Mouse (Mus musculus): Measurements from ENCODE around the gene Plac9b. TPM values are rescaled to one million over a fixed set of nuclear protein-coding genes. Genes with fewer than 3 reads are reported as not detected.
"Not testable (repeated sequence)": the region's sequence is repeated elsewhere in the genome, so short reads cannot be mapped to it uniquely, and the experiment has no call there.

The Plac9b gene
- total RNA-seq, 1 experiment: 14.1 TPM

DNA sequence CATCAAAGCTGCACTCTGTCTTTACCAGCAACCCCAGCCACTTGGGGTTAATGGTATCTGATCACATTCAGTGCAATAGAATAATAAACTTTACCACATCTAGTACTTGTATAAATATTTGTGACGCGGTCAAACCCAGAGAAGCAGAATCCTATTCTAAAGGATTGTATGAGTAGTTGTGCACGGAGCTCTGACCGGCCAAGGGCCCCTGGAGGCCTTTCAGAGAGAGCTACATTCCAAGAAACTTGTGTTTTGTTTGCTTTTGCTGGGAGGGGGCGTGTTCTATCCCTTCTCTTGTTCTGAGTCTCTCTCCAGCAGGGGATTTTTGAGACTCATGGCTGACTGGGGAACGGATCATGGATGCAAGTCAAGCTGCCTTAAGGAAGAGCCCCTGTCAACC lies 7.3 kb downstream of the Plac9b start:
- H3K9ac ChIP-seq (ENCODE audit: insufficient read depth, low read depth, low read length, poor library complexity, severe bottlenecking); H3K4me3 ChIP-seq (ENCODE audit: insufficient read depth in 1 of 2, low read depth in 1 of 2, low read length in 2 of 2, poor library complexity in 1 of 2, severe bottlenecking in 1 of 2); H3K27ac ChIP-seq (ENCODE audit: insufficient read depth, low read depth, low read length, poor library complexity, severe bottlenecking); H3K36me3 ChIP-seq (ENCODE audit: control insufficient read depth, insufficient read depth, low read length, poor library complexity, severe bottlenecking); H3K4me1 ChIP-seq (ENCODE audit: control insufficient read depth in 2 of 2, insufficient read depth in 2 of 2, low read length in 2 of 2, poor library complexity in 1 of 2); DNase-seq (ENCODE audit: low read depth, low spot score); in situ Hi-C loops (cut with MboI; ENCODE audit: low sequenced_read_pairs in 2 of 2, unreplicated experiment in 2 of 2); H3K9me3 ChIP-seq (ENCODE audit: control insufficient read depth, insufficient read depth, low read depth, low read length): not testable (repeated sequence)

DNA sequence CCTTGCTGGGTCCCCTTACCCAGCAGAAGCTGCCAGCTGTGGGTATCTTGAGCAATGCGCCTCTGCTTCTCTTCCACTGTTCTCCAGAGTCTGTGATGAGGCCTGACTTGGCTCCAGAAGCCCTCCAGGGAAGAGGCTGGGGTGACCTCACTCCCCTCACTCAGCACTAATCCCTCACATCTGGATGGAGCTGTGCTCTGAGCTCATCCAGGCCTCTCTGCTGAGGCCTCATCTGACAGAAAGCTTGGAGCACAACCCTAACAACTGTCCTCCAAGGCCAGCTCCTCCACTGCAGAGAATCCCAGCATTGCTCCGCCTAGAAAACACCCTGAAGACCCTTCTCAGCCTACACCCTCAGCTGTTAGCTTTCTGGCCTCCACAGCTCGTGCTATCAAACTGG lies 8.3 kb downstream of the Plac9b start:
- H3K9ac ChIP-seq (ENCODE audit: insufficient read depth, low read depth, low read length, poor library complexity, severe bottlenecking); H3K36me3 ChIP-seq (ENCODE audit: control insufficient read depth, insufficient read depth, low read length, poor library complexity, severe bottlenecking); H3K9me3 ChIP-seq (ENCODE audit: control insufficient read depth, insufficient read depth, low read depth, low read length); H3K27ac ChIP-seq (ENCODE audit: insufficient read depth, low read depth, low read length, poor library complexity, severe bottlenecking); H3K4me3 ChIP-seq (ENCODE audit: insufficient read depth in 1 of 2, low read depth in 1 of 2, low read length in 2 of 2, poor library complexity in 1 of 2, severe bottlenecking in 1 of 2); H3K4me1 ChIP-seq (ENCODE audit: control insufficient read depth in 2 of 2, insufficient read depth in 2 of 2, low read length in 2 of 2, poor library complexity in 1 of 2); in situ Hi-C loops (cut with MboI; ENCODE audit: low sequenced_read_pairs in 2 of 2, unreplicated experiment in 2 of 2); DNase-seq (ENCODE audit: low read depth, low spot score): not testable (repeated sequence)

GRCm38 (mm10) chr14:26165266-26165665 lies 17.0 kb downstream of the Plac9b start:
- H3K4me1 ChIP-seq (ENCODE audit: control insufficient read depth in 2 of 2, insufficient read depth in 2 of 2, low read length in 2 of 2, poor library complexity in 1 of 2); H3K9me3 ChIP-seq (ENCODE audit: control insufficient read depth, insufficient read depth, low read depth, low read length); DNase-seq (ENCODE audit: low read depth, low spot score); H3K9ac ChIP-seq (ENCODE audit: insufficient read depth, low read depth, low read length, poor library complexity, severe bottlenecking); in situ Hi-C loops (cut with MboI; ENCODE audit: low sequenced_read_pairs in 2 of 2, unreplicated experiment in 2 of 2); H3K36me3 ChIP-seq (ENCODE audit: control insufficient read depth, insufficient read depth, low read length, poor library complexity, severe bottlenecking); H3K4me3 ChIP-seq (ENCODE audit: insufficient read depth in 1 of 2, low read depth in 1 of 2, low read length in 2 of 2, poor library complexity in 1 of 2, severe bottlenecking in 1 of 2); H3K27ac ChIP-seq (ENCODE audit: insufficient read depth, low read depth, low read length, poor library complexity, severe bottlenecking): not testable (repeated sequence)

GRCm38 (mm10) chr14:26162423-26162822 lies 19.9 kb downstream of the Plac9b start:
- H3K9me3 ChIP-seq (ENCODE audit: control insufficient read depth, insufficient read depth, low read depth, low read length); in situ Hi-C loops (cut with MboI; ENCODE audit: low sequenced_read_pairs in 2 of 2, unreplicated experiment in 2 of 2); H3K4me1 ChIP-seq (ENCODE audit: control insufficient read depth in 2 of 2, insufficient read depth in 2 of 2, low read length in 2 of 2, poor library complexity in 1 of 2); H3K4me3 ChIP-seq (ENCODE audit: insufficient read depth in 1 of 2, low read depth in 1 of 2, low read length in 2 of 2, poor library complexity in 1 of 2, severe bottlenecking in 1 of 2); H3K9ac ChIP-seq (ENCODE audit: insufficient read depth, low read depth, low read length, poor library complexity, severe bottlenecking); DNase-seq (ENCODE audit: low read depth, low spot score); H3K36me3 ChIP-seq (ENCODE audit: control insufficient read depth, insufficient read depth, low read length, poor library complexity, severe bottlenecking); H3K27ac ChIP-seq (ENCODE audit: insufficient read depth, low read depth, low read length, poor library complexity, severe bottlenecking): not testable (repeated sequence)

- in situ Hi-C loops (cut with MboI; ENCODE audit: low sequenced_read_pairs in 2 of 2, unreplicated experiment in 2 of 2); DNase-seq (ENCODE audit: low read depth, low spot score); H3K4me1 ChIP-seq (ENCODE audit: control insufficient read depth in 2 of 2, insufficient read depth in 2 of 2, low read length in 2 of 2, poor library complexity in 1 of 2); H3K4me3 ChIP-seq (ENCODE audit: insufficient read depth in 1 of 2, low read depth in 1 of 2, low read length in 2 of 2, poor library complexity in 1 of 2, severe bottlenecking in 1 of 2); H3K36me3 ChIP-seq (ENCODE audit: control insufficient read depth, insufficient read depth, low read length, poor library complexity, severe bottlenecking); H3K9me3 ChIP-seq (ENCODE audit: control insufficient read depth, insufficient read depth, low read depth, low read length); H3K9ac ChIP-seq (ENCODE audit: insufficient read depth, low read depth, low read length, poor library complexity, severe bottlenecking); H3K27ac ChIP-seq (ENCODE audit: insufficient read depth, low read depth, low read length, poor library complexity, severe bottlenecking): not testable (repeated sequence)
These were observed 21.1 kb downstream of the Plac9b start for GRCm38 (mm10) chr14:26161156-26161555.

- DNase-seq (ENCODE audit: low read depth, low spot score); H3K9me3 ChIP-seq (ENCODE audit: control insufficient read depth, insufficient read depth, low read depth, low read length); H3K4me1 ChIP-seq (ENCODE audit: control insufficient read depth in 2 of 2, insufficient read depth in 2 of 2, low read length in 2 of 2, poor library complexity in 1 of 2); H3K9ac ChIP-seq (ENCODE audit: insufficient read depth, low read depth, low read length, poor library complexity, severe bottlenecking); in situ Hi-C loops (cut with MboI; ENCODE audit: low sequenced_read_pairs in 2 of 2, unreplicated experiment in 2 of 2); H3K27ac ChIP-seq (ENCODE audit: insufficient read depth, low read depth, low read length, poor library complexity, severe bottlenecking); H3K36me3 ChIP-seq (ENCODE audit: control insufficient read depth, insufficient read depth, low read length, poor library complexity, severe bottlenecking); H3K4me3 ChIP-seq (ENCODE audit: insufficient read depth in 1 of 2, low read depth in 1 of 2, low read length in 2 of 2, poor library complexity in 1 of 2, severe bottlenecking in 1 of 2): not testable (repeated sequence)
These were observed 26.2 kb downstream of the Plac9b start for GRCm38 (mm10) chr14:26156032-26156431.

- in situ Hi-C loops (cut with MboI; ENCODE audit: low sequenced_read_pairs in 2 of 2, unreplicated experiment in 2 of 2); H3K4me3 ChIP-seq (ENCODE audit: insufficient read depth in 1 of 2, low read depth in 1 of 2, low read length in 2 of 2, poor library complexity in 1 of 2, severe bottlenecking in 1 of 2); DNase-seq (ENCODE audit: low read depth, low spot score); H3K9me3 ChIP-seq (ENCODE audit: control insufficient read depth, insufficient read depth, low read depth, low read length); H3K27ac ChIP-seq (ENCODE audit: insufficient read depth, low read depth, low read length, poor library complexity, severe bottlenecking); H3K36me3 ChIP-seq (ENCODE audit: control insufficient read depth, insufficient read depth, low read length, poor library complexity, severe bottlenecking); H3K4me1 ChIP-seq (ENCODE audit: control insufficient read depth in 2 of 2, insufficient read depth in 2 of 2, low read length in 2 of 2, poor library complexity in 1 of 2); H3K9ac ChIP-seq (ENCODE audit: insufficient read depth, low read depth, low read length, poor library complexity, severe bottlenecking): not testable (repeated sequence)
These were observed 35.2 kb downstream of the Plac9b start for GRCm38 (mm10) chr14:26147095-26147494.

DNA sequence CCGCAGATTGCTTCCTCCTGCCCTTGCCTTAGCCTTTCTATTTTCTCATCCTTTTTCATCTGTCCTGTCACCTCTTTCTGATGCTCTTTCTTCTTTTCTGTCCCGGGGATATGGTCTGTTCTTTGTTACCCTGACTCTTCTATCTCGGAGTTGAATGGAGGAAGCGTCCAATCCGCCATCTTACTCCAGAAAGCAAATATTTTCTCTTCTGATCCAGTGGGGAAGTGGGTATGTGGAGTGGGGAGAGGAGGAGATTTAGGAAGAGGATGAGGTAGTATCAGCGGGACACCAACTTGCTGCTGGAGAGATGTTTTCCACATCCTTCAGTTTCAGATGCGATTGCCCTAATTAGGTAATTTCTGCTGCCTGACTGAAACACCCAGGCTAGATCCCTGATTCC lies 63.2 kb downstream of the Plac9b start:
- H3K9ac ChIP-seq (ENCODE audit: insufficient read depth, low read depth, low read length, poor library complexity, severe bottlenecking); in situ Hi-C loops (cut with MboI; ENCODE audit: low sequenced_read_pairs in 2 of 2, unreplicated experiment in 2 of 2); DNase-seq (ENCODE audit: low read depth, low spot score); H3K9me3 ChIP-seq (ENCODE audit: control insufficient read depth, insufficient read depth, low read depth, low read length); H3K4me3 ChIP-seq (ENCODE audit: insufficient read depth in 1 of 2, low read depth in 1 of 2, low read length in 2 of 2, poor library complexity in 1 of 2, severe bottlenecking in 1 of 2); H3K27ac ChIP-seq (ENCODE audit: insufficient read depth, low read depth, low read length, poor library complexity, severe bottlenecking); H3K36me3 ChIP-seq (ENCODE audit: control insufficient read depth, insufficient read depth, low read length, poor library complexity, severe bottlenecking); H3K4me1 ChIP-seq (ENCODE audit: control insufficient read depth in 2 of 2, insufficient read depth in 2 of 2, low read length in 2 of 2, poor library complexity in 1 of 2): not testable (repeated sequence)

DNA sequence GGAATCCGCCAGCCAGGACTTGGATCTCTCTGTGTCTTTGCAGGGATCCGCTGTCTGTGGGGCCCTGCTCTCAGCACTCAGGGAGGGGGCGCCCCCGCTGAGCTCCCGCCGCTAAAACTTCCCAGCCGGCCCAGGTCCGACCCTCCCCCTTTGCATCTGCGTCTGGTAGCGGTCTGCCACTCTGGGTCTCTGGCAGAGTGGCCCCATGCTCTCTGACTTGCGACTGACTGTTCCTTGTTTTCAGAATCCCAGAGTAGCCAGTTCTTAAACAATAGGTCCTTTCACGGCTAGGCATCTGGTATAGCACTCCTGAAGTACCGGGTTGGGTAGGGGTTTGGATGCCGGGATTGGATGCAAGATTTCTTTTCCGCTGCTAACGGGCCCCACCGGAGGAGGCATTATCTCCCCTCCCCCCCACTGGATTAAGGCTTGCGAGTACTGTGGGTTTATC lies 63.7 kb downstream of the Plac9b start:
- H3K4me3 ChIP-seq (ENCODE audit: insufficient read depth in 1 of 2, low read depth in 1 of 2, low read length in 2 of 2, poor library complexity in 1 of 2, severe bottlenecking in 1 of 2); in situ Hi-C loops (cut with MboI; ENCODE audit: low sequenced_read_pairs in 2 of 2, unreplicated experiment in 2 of 2); H3K9ac ChIP-seq (ENCODE audit: insufficient read depth, low read depth, low read length, poor library complexity, severe bottlenecking); DNase-seq (ENCODE audit: low read depth, low spot score); H3K9me3 ChIP-seq (ENCODE audit: control insufficient read depth, insufficient read depth, low read depth, low read length); H3K36me3 ChIP-seq (ENCODE audit: control insufficient read depth, insufficient read depth, low read length, poor library complexity, severe bottlenecking); H3K4me1 ChIP-seq (ENCODE audit: control insufficient read depth in 2 of 2, insufficient read depth in 2 of 2, low read length in 2 of 2, poor library complexity in 1 of 2); H3K27ac ChIP-seq (ENCODE audit: insufficient read depth, low read depth, low read length, poor library complexity, severe bottlenecking): not testable (repeated sequence)

Measured in ES-E14 (cell line).